Mouse (Mus musculus): ENCODE data around the gene Eva1b. TPM values are rescaled to one million over a fixed set of nuclear protein-coding genes. Genes with fewer than 3 reads are reported as not detected.

The Eva1b gene
- polyA plus RNA-seq, 1 experiment: 68.8 TPM

DNA sequence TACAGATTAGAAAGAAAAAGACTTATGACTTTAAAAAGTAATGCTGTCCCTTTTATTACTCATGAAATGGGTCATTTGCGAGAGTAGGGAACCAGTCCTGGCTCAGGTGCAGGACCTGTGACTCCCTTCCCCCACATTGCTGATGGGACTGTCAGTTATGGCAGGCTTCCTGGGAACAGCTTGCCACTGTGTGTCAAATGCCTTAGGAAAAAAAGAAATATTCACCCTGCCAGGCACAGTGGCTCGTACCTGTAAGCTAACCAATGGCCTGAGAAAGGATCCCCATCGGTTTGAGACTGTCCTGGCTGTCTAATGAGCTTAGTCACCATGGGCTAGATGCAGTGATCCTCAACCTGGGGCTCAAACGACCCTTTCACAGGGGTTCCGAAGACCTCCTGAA lies 27.5 kb upstream of the Eva1b start:
- 49% methylated on average over 5 of the region's 5 CpGs for WGBS
- no peak for TF ChIP-seq POLR2A (IDR thresholded peaks at IDR 0.05; ENCODE audit: low read depth, low read length)
- TF ChIP-seq CTCF (conservative IDR thresholded peaks at IDR 0.05; ENCODE audit: insufficient read depth, insufficient read length, low read depth, low read length): no peak
- Histone ChIP-seq H3K4me1 (ENCODE audit: control insufficient read depth, insufficient read depth, low read length) (peaks cover 14% of the 10 kb centered on the region), H3K4me3 (ENCODE audit: insufficient read depth, low read depth, low read length) (no peak overlapping the region), H3K27ac (ENCODE audit: insufficient read depth, low read depth, low read length) (no peak overlapping the region), H3K27me3 (replicated peaks; ENCODE audit: control insufficient read depth, insufficient read depth, low read length) (no peaks in the 10 kb centered on the region), H3K36me3 (ENCODE audit: control insufficient read depth, insufficient read depth, low read length) (no peaks in the 10 kb centered on the region; the same call in 1 of the 2 replicates)
- DNase-seq: peak; percentile 54

GRCm38 (mm10) chr4:126120506-126120905 lies 27.0 kb upstream of the Eva1b start:
- H3K4me3 ChIP-seq (ENCODE audit: insufficient read depth, low read depth, low read length): no peak overlapping the region

GRCm38 (mm10) chr4:126123309-126124040 lies 24.1 kb upstream of the Eva1b start:
- TF ChIP-seq POLR2A (IDR thresholded peaks at IDR 0.05; ENCODE audit: low read depth, low read length) (no peak), CTCF (conservative IDR thresholded peaks at IDR 0.05; ENCODE audit: insufficient read depth, insufficient read length, low read depth, low read length) (no peak)

More at GRCm38 (mm10) chr4:126120506-126120905, 27.0 kb upstream of the Eva1b start:
- no peaks in the 10 kb centered on the region; the same call in 1 of the 2 replicates for H3K36me3 ChIP-seq (ENCODE audit: control insufficient read depth, insufficient read depth, low read length)
- no peak for TF ChIP-seq CTCF (conservative IDR thresholded peaks at IDR 0.05; ENCODE audit: insufficient read depth, insufficient read length, low read depth, low read length)
- TF ChIP-seq POLR2A (IDR thresholded peaks at IDR 0.05; ENCODE audit: low read depth, low read length): no peak
- no peak overlapping the region for H3K27ac ChIP-seq (ENCODE audit: insufficient read depth, low read depth, low read length)
- no peaks in the 10 kb centered on the region for H3K27me3 ChIP-seq (replicated peaks; ENCODE audit: control insufficient read depth, insufficient read depth, low read length)
- 76% methylated on average over 2 of the region's 2 CpGs for WGBS
- peaks cover 10% of the 10 kb centered on the region for H3K4me1 ChIP-seq (ENCODE audit: control insufficient read depth, insufficient read depth, low read length)
- DNase-seq: no peak

GRCm38 (mm10) chr4:126130502-126130901 lies 17.0 kb upstream of the Eva1b start:
- Histone ChIP-seq H3K4me1 (ENCODE audit: control insufficient read depth, insufficient read depth, low read length) (no peaks in the 10 kb centered on the region; the same call in 1 of the 2 replicates), H3K27me3 (replicated peaks; ENCODE audit: control insufficient read depth, insufficient read depth, low read length) (no peaks in the 10 kb centered on the region), H3K27ac (ENCODE audit: insufficient read depth, low read depth, low read length) (peak overlapping the region; percentile 46), H3K4me3 (ENCODE audit: insufficient read depth, low read depth, low read length) (no peak overlapping the region), H3K36me3 (ENCODE audit: control insufficient read depth, insufficient read depth, low read length) (peaks cover 1% of the 10 kb centered on the region; the same call in 1 of the 2 replicates)
- DNase-seq: peak; percentile 62
- no peak for TF ChIP-seq POLR2A (IDR thresholded peaks at IDR 0.05; ENCODE audit: low read depth, low read length)
- TF ChIP-seq CTCF (conservative IDR thresholded peaks at IDR 0.05; ENCODE audit: insufficient read depth, insufficient read length, low read depth, low read length): no peak
- 48% methylated on average over 11 of the region's 11 CpGs for WGBS

More at GRCm38 (mm10) chr4:126123309-126124040, 24.1 kb upstream of the Eva1b start:
- Histone ChIP-seq H3K36me3 (ENCODE audit: control insufficient read depth, insufficient read depth, low read length) (no peaks in the 10 kb centered on the region; the same call in 1 of the 2 replicates), H3K4me3 (ENCODE audit: insufficient read depth, low read depth, low read length) (no peak overlapping the region), H3K4me1 (ENCODE audit: control insufficient read depth, insufficient read depth, low read length) (0 out of 2 replicates have a peak, but pooled peaks cover 3% of the 10 kb centered on the region), H3K27me3 (replicated peaks; ENCODE audit: control insufficient read depth, insufficient read depth, low read length) (no peaks in the 10 kb centered on the region), H3K27ac (ENCODE audit: insufficient read depth, low read depth, low read length) (no peak overlapping the region)
- no peak for DNase-seq
- WGBS: 67% methylated on average over 10 of the region's 10 CpGs

DNA sequence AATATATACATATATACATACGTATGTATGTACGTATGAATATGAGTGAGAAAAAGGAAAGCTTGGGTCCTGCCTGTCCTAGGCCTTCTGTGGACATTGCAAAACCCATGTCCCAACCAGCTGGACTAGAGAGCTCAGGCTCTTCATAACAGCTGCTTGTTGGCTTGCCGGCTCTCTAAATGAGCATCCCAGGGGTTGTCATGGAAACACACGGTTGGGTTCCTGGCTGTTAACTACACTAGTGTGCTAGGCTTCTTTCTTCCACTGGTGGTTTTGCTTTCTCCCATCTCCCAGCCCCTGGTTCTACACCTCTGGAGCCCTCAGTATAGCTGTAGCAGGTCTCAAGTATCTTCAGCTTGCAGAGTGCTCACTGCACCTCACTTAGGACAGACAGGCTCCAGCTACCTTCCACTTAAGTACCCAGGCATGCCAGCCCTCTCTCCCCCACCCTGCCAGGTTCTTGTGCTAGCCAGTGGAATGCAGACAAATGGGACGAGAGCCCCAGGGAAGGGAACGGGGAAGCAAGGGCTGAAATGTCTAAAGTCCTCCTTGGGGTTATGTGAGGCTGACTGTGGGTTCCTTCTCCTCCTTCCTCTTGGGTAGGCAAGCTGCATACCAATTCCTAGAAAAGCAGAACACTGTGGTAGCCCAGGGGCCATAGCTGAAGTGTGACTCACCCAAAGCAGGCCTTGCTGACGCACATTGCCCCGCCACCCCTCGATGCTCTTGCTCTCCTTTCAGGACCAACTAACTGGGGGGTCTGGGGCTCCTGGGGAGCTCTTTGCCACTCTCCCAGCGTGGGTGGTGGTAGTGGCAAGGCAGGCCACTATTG lies 16.0 kb upstream of the Eva1b start:
- DNase-seq: peak; percentile 79
- no peaks in the 10 kb centered on the region; the same call in 1 of the 2 replicates for H3K4me1 ChIP-seq (ENCODE audit: control insufficient read depth, insufficient read depth, low read length)
- no peak for TF ChIP-seq CTCF (conservative IDR thresholded peaks at IDR 0.05; ENCODE audit: insufficient read depth, insufficient read length, low read depth, low read length)
- TF ChIP-seq POLR2A (IDR thresholded peaks at IDR 0.05; ENCODE audit: low read depth, low read length): no peak
- H3K4me3 ChIP-seq (ENCODE audit: insufficient read depth, low read depth, low read length): no peak overlapping the region
- H3K27ac ChIP-seq (ENCODE audit: insufficient read depth, low read depth, low read length): peak overlapping the region; percentile 70
- peaks cover 1% of the 10 kb centered on the region; the same call in 1 of the 2 replicates for H3K36me3 ChIP-seq (ENCODE audit: control insufficient read depth, insufficient read depth, low read length)
- WGBS: 40% methylated on average over 10 of the region's 10 CpGs
- H3K27me3 ChIP-seq (replicated peaks; ENCODE audit: control insufficient read depth, insufficient read depth, low read length): no peaks in the 10 kb centered on the region

DNA sequence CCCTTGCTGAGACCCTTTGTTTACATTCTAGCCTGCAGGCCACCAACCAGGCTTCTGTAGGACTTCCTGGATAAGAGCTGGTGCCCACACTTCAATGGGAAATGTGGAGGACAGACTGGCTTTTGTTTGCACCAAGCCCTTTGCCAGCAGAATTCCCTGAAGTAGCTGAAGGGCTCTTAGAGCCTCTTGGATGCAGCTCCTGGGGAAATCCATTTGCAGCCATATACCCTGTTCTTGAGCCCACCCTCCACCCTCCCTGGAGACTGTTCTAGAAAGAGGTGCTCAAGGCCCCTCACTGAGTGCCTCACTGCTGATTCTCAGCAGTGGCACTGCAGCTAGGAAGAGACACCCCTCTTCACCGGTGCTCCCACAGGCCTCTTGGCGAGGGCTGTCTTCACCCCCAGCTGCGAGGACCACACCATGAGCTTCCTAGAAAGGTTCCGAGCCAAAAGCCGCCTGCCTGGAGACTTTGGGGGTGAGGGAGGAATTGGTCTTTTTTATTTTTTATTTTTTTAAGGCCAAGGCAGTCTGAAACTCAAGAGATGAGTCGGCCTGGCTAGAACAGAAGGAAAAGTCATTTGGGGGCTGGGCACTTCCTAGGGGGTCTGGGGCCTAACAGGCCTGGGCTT lies 14.8 kb upstream of the Eva1b start:
- TF ChIP-seq POLR2A (IDR thresholded peaks at IDR 0.05; ENCODE audit: low read depth, low read length) (no peak), CTCF (conservative IDR thresholded peaks at IDR 0.05; ENCODE audit: insufficient read depth, insufficient read length, low read depth, low read length) (no peak)
- H3K36me3 ChIP-seq (ENCODE audit: control insufficient read depth, insufficient read depth, low read length): peaks cover 3% of the 10 kb centered on the region; the same call in 1 of the 2 replicates
- no peak overlapping the region for H3K4me3 ChIP-seq (ENCODE audit: insufficient read depth, low read depth, low read length)
- no peaks in the 10 kb centered on the region; the same call in 1 of the 2 replicates for H3K4me1 ChIP-seq (ENCODE audit: control insufficient read depth, insufficient read depth, low read length)
- WGBS: 70% methylated on average over 6 of the region's 6 CpGs
- DNase-seq: no peak
- H3K27ac ChIP-seq (ENCODE audit: insufficient read depth, low read depth, low read length): peak overlapping the region; percentile 70
- no peaks in the 10 kb centered on the region for H3K27me3 ChIP-seq (replicated peaks; ENCODE audit: control insufficient read depth, insufficient read depth, low read length)
